Mouse (Mus musculus) kidney, postnatal 4 days (tissue): ENCODE data around the gene Rfx2.

ENCODE experiments used
- DNase-seq, 2 experiments: peaks; one replicate each; pipeline ENCODE4 v3.0.0; 2021; ENCODE audit warnings: mixed read lengths in 2 of 2

Rfx2 gene

DNA sequence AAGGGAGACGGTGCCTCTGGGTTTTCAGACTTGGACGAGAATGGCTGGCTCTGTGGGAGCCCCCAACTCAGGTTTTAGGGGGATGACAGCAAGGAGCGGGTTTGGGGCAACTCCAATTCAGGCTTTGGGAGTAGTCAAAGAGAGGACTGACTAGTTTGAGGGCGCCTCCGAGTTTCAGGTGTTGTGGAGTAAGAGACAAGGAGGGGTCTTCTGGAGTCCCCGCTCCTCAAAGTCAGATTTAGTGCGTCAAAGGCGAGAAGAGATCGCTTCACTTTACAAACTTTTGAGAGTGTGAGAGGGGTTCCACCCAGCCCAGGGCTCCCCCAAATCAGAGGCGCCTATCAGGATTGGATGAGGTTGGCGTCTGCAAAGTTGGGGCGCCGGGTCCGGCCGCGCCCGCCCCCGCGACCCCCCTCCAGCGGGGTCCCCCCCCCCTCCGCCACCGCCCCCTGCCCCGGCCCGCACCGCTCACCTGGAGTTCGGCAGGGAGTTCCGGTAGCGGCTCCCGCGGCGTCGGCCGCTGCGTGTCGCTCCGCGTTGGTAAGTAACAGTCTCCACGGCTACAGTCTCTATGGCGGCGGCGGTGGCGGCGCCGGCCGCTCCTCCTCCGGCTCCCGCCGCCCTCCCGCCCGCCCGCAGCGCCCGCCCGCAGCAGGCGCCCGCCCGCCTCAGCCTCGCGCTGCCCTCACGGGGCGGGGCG lies at the start of gene Rfx2:
Gene Rfx2 (minus strand): TSS at position 603 of the 700 bp plus-strand sequence.
- DNase-seq = no peak

DNA sequence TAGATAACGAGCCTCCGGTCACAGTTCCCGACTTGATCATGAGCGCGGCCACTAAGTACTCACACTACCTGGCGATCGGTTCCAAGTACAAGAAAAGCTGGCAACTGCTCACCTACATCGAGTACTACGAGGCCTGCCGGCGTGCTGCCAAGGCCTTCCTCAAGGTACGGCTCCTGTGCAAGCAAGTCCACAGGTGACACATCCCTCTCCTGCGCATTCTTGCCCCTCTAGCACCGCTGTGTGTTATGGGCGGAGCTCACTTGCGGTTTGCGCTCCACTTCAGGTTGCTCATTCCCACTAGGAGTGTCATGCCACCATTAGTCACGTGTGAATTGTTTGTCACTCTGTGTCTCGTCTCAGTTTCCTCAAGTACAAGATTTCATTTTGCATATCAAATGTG lies 46.6 kb upstream of the Rfx2 start:
- DNase-seq = no peak

DNA sequence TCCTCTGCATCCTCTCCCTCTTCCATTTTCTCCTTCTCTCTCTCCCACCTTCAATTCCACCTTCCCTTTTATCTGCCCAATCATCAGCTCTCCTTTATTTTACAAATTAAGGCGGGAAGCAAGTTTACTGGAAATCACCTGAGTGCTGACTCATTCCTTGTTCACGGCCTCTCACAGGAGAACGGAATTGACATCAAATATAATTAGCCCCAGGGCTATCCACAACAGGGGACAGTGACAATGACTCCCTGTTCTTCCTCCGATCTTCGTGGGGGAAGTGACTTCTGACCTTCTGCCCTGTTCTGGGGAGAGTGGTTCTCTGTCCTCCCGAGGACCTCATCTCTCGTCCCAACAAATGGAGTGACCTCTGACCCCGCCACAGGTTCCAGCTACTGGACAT lies 46.2 kb upstream of the Rfx2 start:
- DNase-seq = no peak

DNA sequence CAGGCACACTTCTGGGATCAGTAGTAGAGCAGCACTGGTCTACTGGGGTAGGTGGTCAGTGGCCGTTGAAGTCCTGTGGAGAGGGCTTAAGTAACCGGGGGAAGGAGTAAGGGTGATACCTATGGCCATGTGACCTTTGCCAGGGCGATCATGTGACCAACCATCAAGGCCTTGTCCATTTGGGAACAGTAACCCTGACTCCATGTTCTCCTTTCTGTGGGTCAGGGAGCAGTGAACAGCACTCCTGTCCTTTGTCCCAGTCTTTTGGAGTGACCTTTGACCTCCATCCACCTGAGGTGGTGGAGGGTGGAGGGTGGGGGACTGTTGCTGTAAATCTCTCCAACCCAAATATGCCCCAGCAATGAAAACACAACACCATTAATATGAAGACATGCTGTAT lies 45.7 kb upstream of the Rfx2 start:
- no peak for DNase-seq

- DNase-seq = no peak
Observed at GRCm38 (mm10) chr17:56874936-56875651, 44.3 kb upstream of the Rfx2 start, which contains the start of gene 1700061G19Rik. 1700061G19Rik (plus strand) TSS chr17:56875477.

GRCm38 (mm10) chr17:56874237-56874636 lies 43.4 kb upstream of the Rfx2 start, which contains the start of gene Acsbg2:
Acsbg2 (minus strand) TSS chr17:56874447.
- DNase-seq = no peak

- DNase-seq = no peak
Observed at GRCm38 (mm10) chr17:56872512-56872911, 41.7 kb upstream of the Rfx2 start.

GRCm38 (mm10) chr17:56871767-56872166 lies 41.0 kb upstream of the Rfx2 start:
- DNase-seq = no peak

DNA sequence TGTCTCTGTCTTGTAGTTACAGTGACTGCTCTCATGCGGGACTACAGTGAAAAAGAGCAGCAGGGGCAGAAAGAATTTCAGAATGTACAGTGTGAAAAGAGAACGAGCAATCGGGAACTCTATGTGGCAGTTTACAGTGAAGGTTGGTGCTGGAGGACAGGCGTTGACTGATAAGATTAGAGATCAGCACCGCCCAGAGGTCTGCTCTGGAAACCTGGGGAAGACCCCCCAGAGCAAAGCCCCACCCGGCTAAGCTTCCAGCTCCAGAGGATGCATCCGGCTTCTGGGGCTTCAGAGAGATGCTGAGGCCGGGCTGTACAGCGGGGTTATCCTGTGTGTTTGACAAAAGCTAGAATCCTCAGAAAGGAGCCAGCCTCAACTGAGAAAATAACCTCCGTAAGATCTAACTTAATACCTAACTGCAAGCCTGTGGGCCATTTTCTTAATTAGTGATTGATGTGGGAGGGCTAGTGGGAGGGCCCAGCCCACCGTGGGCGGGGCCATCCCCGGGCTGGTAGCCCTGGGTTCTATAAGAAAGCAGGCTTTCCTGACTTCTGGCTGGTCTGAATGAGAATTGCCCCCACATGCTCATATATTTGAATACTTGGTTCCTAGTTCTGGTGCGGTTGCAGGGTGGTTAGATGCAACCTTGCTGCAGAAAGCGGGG lies 39.6 kb upstream of the Rfx2 start:
- no peak for DNase-seq

DNA sequence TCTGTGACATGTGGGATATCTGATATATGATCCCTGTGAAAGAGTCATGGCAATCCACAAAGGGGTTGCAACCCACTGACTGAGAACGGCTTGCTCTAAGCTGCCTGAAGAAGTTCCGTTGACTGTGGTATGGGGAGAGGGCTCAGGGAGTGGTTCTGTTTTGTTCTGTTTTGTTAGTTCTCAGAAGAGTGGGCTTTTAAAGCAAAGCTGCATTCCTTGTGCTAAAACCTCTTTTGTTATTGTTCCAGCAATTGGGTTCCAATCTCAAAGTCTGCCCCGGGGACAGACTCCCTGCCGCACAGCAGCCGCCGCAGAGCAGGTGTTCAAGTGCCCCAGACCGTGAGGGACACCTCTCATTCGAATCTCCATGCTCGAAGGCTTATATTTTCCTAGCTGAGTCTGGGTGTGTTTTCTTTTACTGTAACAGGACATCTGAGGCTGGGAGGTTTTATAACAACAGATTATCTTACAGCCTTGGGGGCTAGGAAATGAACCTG lies 38.7 kb upstream of the Rfx2 start:
- DNase-seq = no peak

GRCm38 (mm10) chr17:56866071-56866470 lies 35.3 kb upstream of the Rfx2 start:
- no peak for DNase-seq

DNA sequence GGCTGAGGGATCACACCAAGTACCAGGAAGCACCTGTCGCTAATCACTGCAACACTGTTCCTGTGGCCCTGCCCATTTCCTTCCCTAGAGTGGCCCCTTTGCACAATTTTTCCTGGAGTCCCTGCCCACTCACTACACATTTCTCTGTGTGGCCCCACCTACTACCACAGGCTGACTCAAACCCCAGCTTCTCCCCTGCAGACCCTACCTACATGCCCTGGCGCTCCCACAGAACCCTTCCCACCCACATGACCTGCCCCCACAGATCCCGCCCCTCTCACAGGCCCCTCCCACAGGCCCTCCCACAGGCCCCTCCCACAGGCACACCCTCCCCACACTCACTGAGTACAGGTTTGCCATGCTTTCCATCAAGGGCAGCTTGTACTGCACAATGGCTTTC lies 30.4 kb upstream of the Rfx2 start:
- peak in 1 of 2 experiments; percentile 16 for DNase-seq

GRCm38 (mm10) chr17:56858922-56859321 lies 28.1 kb upstream of the Rfx2 start:
- peak; percentile 25 to 35 for DNase-seq

- peak; percentile 75 to 76 for DNase-seq
Observed at GRCm38 (mm10) chr17:56858216-56858615, 27.4 kb upstream of the Rfx2 start.

- no peak for DNase-seq
Observed at GRCm38 (mm10) chr17:56855421-56855820, 24.6 kb upstream of the Rfx2 start.

DNA sequence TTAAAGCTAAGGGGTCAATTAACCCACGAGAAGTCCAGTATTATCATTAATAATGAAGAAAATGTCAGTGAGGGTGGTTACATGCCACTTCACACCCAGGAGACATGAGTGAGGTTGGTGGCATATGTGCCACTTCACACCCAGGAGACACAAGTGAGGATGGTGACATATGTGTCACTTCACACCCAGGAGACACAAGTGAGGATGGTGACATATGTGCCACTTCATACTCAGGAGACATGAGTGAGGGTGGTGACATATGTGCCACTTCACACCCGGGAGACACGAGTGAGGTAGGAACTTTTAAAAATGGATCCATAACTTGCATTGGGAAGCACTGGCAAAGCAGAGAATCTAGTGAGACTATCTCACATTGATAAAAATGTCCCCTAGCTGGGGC lies 20.4 kb upstream of the Rfx2 start:
- DNase-seq = no peak

DNA sequence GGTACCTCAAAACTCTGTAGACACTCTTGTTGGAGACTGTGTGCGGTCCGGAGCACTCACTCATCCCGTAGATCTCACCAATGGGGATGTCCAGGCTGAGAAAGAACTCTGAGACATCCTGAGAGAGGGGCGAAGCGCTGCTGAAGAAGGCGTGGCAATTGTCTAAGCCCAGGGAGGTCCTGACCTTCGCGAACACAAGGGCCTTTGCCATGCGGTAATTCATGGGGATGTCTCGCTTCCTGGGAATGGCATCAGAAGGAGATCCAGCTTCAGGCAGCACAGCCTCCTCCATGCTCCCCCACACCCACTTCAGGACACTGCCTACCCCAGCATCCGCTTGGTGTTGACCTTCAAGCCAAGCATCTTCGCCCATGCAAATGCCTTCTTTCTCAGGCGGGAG lies 18.9 kb upstream of the Rfx2 start:
- DNase-seq = no peak

- DNase-seq = no peak
Observed at GRCm38 (mm10) chr17:56848785-56849184, 18.0 kb upstream of the Rfx2 start.

DNA sequence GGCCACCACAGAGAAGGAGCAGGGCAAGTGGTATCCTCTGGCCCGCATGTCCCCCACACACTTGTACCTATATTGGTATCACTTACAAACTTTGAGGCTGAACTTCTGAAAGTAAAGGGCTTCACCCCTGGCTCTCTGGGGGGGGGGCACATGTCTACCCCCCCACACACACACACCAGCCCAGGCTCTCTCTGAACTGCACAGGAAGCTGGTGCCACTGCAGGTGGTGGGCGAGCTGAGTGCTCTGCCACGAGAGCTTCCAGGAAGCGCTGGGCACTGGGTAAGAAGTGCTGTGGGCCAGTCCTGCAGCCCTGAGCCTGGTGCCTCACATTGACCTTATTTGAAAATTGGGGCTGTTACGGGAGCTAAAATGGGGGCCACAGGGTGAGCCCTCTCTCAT lies 12.9 kb upstream of the Rfx2 start:
- no peak for DNase-seq

DNA sequence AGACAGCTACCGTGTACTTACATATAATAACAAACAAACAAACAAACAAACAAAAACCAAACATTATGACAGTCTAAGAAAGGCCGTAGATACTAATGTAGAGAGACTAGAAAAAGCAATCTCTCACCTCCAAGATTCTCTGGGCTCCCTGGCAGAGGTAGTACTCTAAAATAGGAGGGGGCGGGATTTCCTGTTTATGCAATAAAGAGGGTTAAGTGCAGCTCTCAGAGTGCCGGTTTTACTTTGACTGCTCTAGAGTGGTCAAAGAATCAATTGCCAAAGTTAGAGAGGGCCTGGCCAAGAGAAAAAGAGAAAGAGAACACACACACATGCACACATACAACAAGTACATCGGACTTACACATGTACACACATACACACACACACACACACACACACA lies 11.4 kb upstream of the Rfx2 start:
- DNase-seq = no peak

GRCm38 (mm10) chr17:56840524-56840923 lies 9.7 kb upstream of the Rfx2 start:
- DNase-seq = no peak

GRCm38 (mm10) chr17:56836336-56836735 lies 5.5 kb upstream of the Rfx2 start:
- DNase-seq = no peak

GRCm38 (mm10) chr17:56833381-56833780 lies 2.6 kb upstream of the Rfx2 start:
- DNase-seq = no peak

- DNase-seq = no peak
Observed at GRCm38 (mm10) chr17:56832918-56833317, 2.1 kb upstream of the Rfx2 start.
